Mouse (Mus musculus) ES-Bruce4 (cell line): ENCODE results near the gene Utp11. TPM values are rescaled to one million over a fixed set of nuclear protein-coding genes. Genes with fewer than 3 reads are reported as not detected.

ENCODE experiments used
- H3K27ac ChIP-seq: 2 replicates; pipeline ENCODE4 v1.5.1; 2012; ENCODE audit warnings: low read length, inconsistent platforms; ENCODE audit not compliant: insufficient read depth
- H3K27me3 ChIP-seq: 2 replicates; pipeline ENCODE4 v1.6.1; 2012; ENCODE audit warnings: mild to moderate bottlenecking, low read length, inconsistent platforms; ENCODE audit not compliant: control insufficient read depth, poor library complexity, insufficient read depth, severe bottlenecking
- H3K36me3 ChIP-seq: 2 replicates; pipeline ENCODE4 v1.6.1; 2012; ENCODE audit warnings: inconsistent platforms, mild to moderate bottlenecking, low read length, moderate library complexity; ENCODE audit not compliant: control insufficient read depth, poor library complexity, insufficient read depth, severe bottlenecking
- H3K4me1 ChIP-seq: one replicate; pipeline ENCODE4 v1.8.1; 2011; ENCODE audit warnings: low read length; ENCODE audit not compliant: control insufficient read depth, insufficient read depth
- H3K4me3 ChIP-seq: 2 replicates; pipeline ENCODE4 v1.5.1; 2011; ENCODE audit warnings: low read depth, mild to moderate bottlenecking, low read length
- H3K9ac ChIP-seq: 2 replicates; pipeline ENCODE4 v1.6.1; 2012; ENCODE audit warnings: low read depth, mild to moderate bottlenecking, inconsistent platforms; ENCODE audit not compliant: poor library complexity, severe bottlenecking
- H3K9me3 ChIP-seq: replicated peaks from 2 replicates; pipeline ENCODE4 v1.6.1; 2012; ENCODE audit warnings: mild to moderate bottlenecking, low read length, inconsistent platforms; ENCODE audit not compliant: control insufficient read depth, poor library complexity, insufficient read depth, severe bottlenecking
- CTCF ChIP-seq: IDR thresholded peaks from one replicate; pipeline ENCODE4 v1.8.1; 2011; ENCODE audit warnings: low read depth, low read length
- EP300 ChIP-seq: IDR thresholded peaks from 2 replicates; pipeline ENCODE4 v1.6.1; 2011; ENCODE audit warnings: low read depth, low read length; ENCODE audit not compliant: insufficient read depth
- POLR2A ChIP-seq: IDR thresholded peaks from one replicate; pipeline ENCODE4 v1.8.1; 2011; ENCODE audit warnings: low read length; ENCODE audit not compliant: insufficient read depth
- polyA plus RNA-seq: library from polyadenylated mRNA; stranded (reverse); fragments of >200 nt; gene quantifications from 2 replicates; pipeline ENCODE4 v1.2.4, GENCODE M21; 2011; ENCODE audit warnings: low read depth; ENCODE audit not compliant: missing spikeins, insufficient read depth, insufficient read length

Utp11 gene
- polyA plus RNA-seq, 1 experiment = 56.9 TPM

DNA sequence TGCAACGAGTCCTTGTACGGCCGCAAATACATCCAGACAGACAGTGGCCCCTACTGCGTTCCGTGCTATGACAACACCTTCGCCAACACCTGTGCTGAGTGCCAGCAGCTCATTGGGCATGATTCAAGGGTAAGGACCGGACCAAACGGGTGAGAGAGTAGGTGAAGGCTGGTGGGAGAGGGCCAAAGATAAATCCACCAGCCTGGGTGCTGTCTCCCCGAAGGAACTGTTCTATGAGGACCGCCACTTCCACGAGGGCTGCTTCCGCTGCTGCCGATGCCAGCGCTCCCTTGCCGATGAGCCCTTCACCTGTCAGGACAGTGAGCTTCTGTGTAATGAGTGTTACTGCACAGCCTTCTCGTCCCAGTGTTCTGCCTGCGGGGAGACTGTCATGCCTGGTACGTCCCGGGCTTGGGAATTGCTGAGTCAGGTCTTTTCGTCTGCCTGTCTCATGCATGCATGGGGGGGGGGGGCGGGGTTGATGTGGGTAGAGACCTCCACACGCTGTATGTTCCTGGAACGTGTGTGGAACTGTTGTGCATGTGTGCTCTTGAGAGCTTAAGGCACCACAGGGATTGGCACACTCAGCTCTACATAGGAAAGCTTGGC lies 12.4 kb upstream of the Utp11 start:
- H3K36me3 ChIP-seq = no peaks in the 10 kb centered on the region
- H3K4me1 ChIP-seq = peaks cover 5% of the 10 kb centered on the region
- no peak overlapping the region for H3K4me3 ChIP-seq
- no peaks in the 10 kb centered on the region for H3K27me3 ChIP-seq
- no peak overlapping the region for H3K27ac ChIP-seq
- H3K9ac ChIP-seq = no peak overlapping the region
- no peak for TF ChIP-seq CTCF
- TF ChIP-seq POLR2A = no peak
- no peak for TF ChIP-seq EP300
- no peaks in the 10 kb centered on the region for H3K9me3 ChIP-seq

DNA sequence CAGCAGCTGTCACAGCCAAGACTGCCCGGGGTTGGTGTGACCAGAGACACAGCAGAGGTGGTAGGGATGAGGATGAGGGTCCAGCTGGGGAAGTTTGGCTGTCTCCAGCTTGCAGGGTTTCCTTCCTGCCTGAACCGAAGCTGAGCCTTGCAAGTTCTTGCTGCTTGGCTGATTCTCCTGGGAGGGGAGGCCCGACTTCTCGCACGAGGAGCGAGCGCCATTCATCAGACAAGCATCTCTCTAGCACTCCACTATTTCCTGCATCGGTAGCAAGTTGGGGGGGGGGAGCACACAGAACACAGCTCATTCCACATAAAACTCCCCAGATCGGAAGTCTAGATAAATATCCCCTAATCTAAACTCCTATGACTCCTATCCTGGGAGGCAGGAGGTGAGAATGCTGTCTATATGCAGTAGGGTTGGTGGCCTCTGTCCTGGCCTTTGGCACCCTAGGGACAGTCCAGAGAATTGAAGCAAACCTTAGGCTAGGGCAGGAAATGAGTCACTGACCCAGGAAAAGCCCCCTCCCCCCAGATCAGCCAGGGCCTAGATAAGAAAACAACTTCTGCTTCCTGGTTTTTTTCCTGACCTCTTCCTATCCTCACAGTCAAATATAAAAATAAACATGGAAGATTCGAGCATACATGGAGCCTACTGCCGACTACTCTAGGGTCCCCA lies 11.5 kb upstream of the Utp11 start:
- no peak overlapping the region for H3K9ac ChIP-seq
- no peak overlapping the region for H3K27ac ChIP-seq
- TF ChIP-seq POLR2A (no peak), EP300 (no peak), CTCF (no peak)
- no peaks in the 10 kb centered on the region for H3K27me3 ChIP-seq
- H3K4me1 ChIP-seq = peaks cover 6% of the 10 kb centered on the region
- H3K36me3 ChIP-seq = no peaks in the 10 kb centered on the region
- H3K4me3 ChIP-seq = no peak overlapping the region
- H3K9me3 ChIP-seq = no peaks in the 10 kb centered on the region

- peaks cover 10% of the 10 kb centered on the region for H3K4me1 ChIP-seq
- H3K36me3 ChIP-seq = no peaks in the 10 kb centered on the region
- H3K9me3 ChIP-seq = no peaks in the 10 kb centered on the region
- peak overlapping the region; percentile 38 for H3K27ac ChIP-seq
- no peak overlapping the region for H3K4me3 ChIP-seq
- TF ChIP-seq EP300 = 0 out of 2 replicates have a peak, but pooled peaks have one; percentile 39
- no peak for TF ChIP-seq CTCF
- TF ChIP-seq POLR2A = no peak
- no peak overlapping the region for H3K9ac ChIP-seq
- H3K27me3 ChIP-seq = no peaks in the 10 kb centered on the region
These were observed 10.7 kb upstream of the Utp11 start for GRCm38 (mm10) chr4:124703881-124704796.

- H3K9me3 ChIP-seq = no peaks in the 10 kb centered on the region
- H3K4me1 ChIP-seq = peaks cover 10% of the 10 kb centered on the region
- peak overlapping the region; percentile 38; the same call in 1 of the 2 replicates for H3K27ac ChIP-seq
- no peak overlapping the region for H3K9ac ChIP-seq
- H3K27me3 ChIP-seq = no peaks in the 10 kb centered on the region
- no peak for TF ChIP-seq CTCF
- TF ChIP-seq POLR2A = no peak
- no peak for TF ChIP-seq EP300
- no peak overlapping the region for H3K4me3 ChIP-seq
- H3K36me3 ChIP-seq = no peaks in the 10 kb centered on the region
These were observed 10.0 kb upstream of the Utp11 start for GRCm38 (mm10) chr4:124703406-124703805.

DNA sequence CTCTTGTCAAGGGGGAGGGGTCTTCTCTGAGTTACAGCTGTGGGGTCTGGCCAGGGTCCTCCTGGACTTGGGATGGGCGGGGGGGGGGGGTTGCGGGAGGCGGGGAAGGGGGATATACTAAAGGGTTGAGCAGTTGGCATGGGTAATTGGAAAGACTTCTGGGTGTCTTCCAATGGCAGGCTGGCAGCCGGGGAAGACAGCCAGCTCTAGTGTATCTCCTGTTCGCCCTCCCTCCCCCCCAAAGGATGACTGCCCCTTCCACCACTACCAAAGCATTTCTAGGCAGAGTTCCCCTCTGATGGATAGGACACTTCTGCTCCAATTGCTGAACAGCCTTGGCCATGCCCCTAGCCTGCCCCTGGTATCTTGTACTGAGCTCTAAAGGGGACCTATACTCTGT lies 8.5 kb upstream of the Utp11 start:
- no peaks in the 10 kb centered on the region for H3K9me3 ChIP-seq
- H3K9ac ChIP-seq = no peak overlapping the region
- no peaks in the 10 kb centered on the region for H3K27me3 ChIP-seq
- no peaks in the 10 kb centered on the region for H3K36me3 ChIP-seq
- H3K4me3 ChIP-seq = no peak overlapping the region
- TF ChIP-seq CTCF = no peak
- no peak for TF ChIP-seq EP300
- TF ChIP-seq POLR2A = no peak
- no peak overlapping the region for H3K27ac ChIP-seq
- H3K4me1 ChIP-seq = peaks cover 10% of the 10 kb centered on the region
